Mouse (Mus musculus) right cerebral cortex, postnatal 14 days (tissue): Measurements from ENCODE around the gene Mad1l1.

Source experiments
- DNase-seq: peaks from one replicate; pipeline ENCODE4 v3.0.0; 2022

The Mad1l1 gene

GRCm38 (mm10) chr5:140324058-140324457 is 2.7 kb upstream of the Mad1l1 start:
- no peak for DNase-seq

DNA sequence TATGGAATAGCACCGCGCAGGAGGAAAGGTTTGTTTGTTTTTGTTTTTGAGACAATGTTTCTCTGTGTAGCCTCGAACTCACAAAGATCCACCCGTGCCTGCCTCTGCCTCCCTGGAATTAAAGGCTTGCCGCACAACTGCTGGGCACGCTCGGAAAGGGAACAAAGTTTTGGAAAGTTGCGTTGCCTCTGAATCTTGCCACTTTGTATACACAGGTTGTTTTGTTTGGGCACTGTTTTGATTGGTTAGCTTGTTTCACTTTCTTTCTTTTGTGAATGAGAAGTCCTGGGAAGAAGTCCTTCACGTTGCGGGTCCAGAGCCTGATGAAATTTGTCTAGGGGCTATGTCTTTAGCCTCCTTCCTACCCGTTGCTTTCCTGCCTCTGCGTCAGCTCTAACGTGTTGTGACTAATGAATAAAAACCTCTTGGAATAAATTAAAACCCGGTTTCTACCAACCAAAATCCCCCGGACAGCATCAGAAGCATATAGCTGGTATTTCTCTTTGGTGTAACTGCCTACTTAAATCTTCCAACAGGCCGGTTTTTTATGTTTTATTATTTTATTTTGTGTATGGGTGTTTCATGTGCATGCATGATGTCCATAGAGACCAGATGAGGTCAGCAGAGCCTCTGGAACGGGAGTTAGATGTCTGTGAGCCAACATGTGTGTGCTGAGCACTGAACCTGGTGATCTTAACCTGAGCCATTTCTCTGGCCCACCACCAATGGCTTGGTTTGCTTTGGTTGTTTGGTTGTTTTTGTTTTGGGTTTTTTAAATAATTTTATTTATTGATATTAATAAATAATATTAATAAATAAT is 614 bp upstream of the Mad1l1 start:
- no peak for DNase-seq

- DNase-seq, result no peak
Observed at GRCm38 (mm10) chr5:140316716-140317115, 4.6 kb downstream of the Mad1l1 start.

DNA sequence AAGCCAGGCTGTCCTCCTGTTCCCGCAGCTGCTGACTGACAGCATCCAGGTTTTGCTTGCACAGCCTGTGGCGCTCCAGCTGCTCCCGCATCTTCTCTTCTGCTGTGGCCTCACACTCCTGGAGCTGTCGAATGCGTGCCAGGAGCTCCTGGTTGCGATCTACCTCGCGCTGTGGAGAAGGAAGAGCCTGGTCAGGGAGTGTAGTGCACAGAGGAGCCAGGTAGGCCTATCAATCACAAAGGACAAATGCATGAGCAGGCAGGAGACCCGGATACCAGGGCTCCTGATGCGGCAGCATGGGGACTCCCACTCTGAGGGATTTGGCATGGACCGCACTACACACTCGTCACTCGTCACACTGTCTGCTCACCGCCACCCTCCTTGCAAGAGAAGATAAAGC is 13.8 kb downstream of the Mad1l1 start:
- DNase-seq, result no peak

GRCm38 (mm10) chr5:140306016-140306415 is 15.3 kb downstream of the Mad1l1 start:
- DNase-seq, result peak; percentile 25

GRCm38 (mm10) chr5:140298291-140298690 is 23.1 kb downstream of the Mad1l1 start:
- DNase-seq, result no peak

GRCm38 (mm10) chr5:140292152-140292551 is 29.2 kb downstream of the Mad1l1 start:
- peak; percentile 69 for DNase-seq

DNA sequence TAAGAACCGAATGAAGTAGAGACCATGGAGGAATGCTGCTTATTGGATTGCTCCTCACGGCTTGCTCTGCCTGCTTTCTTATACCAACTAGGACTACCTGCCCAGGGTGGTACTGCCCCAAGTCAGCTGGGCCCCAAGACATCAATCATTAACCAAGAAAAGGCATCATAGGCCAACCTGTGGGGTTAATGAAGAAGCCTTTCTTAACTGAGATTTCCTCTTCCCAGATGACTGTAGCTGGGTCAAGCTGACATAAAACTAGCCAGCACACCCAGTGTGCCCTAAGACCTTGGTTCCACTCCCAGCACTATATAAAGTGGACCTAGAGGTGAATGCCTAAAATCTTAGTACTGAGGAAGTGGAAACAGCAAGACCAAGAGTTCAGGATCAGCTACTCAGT is 32.2 kb downstream of the Mad1l1 start:
- DNase-seq, result no peak

GRCm38 (mm10) chr5:140288287-140288686 is 33.1 kb downstream of the Mad1l1 start:
- no peak for DNase-seq

GRCm38 (mm10) chr5:140284761-140285160 is 36.6 kb downstream of the Mad1l1 start:
- DNase-seq, result no peak

DNA sequence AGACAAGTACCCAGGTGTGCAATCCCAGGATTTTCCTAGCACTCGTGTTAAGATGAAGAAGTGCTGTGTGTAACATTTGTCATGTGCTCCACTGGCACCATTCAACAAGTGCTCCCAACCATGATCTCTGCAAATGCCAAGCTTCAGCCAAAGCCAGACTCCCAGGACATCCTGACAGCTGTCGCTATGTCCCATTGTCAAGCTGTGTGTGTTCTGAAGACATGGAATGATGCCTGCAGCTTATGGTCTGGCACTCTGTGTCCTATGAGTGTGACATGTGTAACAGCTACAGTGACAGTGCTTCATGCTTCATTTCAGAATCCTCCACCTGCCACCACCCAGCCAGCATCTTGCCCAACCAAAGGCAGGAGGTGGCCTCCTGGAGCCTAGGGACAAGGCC is 37.3 kb downstream of the Mad1l1 start:
- DNase-seq, result no peak

DNA sequence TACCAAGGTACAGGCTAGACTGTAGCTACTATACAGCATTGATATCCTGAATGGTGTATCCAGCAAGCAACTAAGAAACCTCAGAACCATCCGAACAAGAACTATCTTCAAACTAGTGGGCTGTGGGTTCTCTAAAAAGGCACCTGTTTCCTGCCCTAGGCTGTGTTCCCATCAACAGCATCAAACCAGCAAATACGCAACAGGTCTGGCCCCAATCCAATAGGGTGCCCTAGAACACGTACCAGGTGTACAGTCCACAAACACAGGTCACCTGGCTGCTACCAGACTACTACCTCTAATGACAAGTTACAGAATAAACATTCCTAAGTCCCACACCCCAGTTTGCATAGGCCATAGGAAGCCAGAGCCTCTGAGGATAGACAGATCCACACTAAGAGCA is 38.5 kb downstream of the Mad1l1 start:
- no peak for DNase-seq

- DNase-seq, result no peak
Observed at GRCm38 (mm10) chr5:140282376-140282775, 39.0 kb downstream of the Mad1l1 start.

DNA sequence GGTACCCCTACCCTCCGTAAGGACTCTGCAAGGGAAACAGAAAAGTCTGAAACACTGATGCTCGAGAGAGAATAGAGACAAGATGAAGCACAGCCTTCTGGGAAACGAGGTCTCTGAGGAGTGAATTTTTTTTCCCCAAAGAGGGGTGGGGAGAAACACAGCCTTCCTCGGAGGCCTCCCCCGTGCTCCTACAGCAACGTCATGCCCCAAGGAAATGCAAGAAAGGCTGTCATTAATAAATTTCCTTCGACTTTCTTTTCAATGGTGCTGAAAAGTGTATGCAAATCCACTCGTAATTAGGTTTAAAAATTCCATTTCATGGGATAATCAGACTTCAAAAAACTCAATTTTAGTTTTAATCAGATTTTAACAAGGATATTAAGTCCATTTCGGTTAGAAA is 41.1 kb downstream of the Mad1l1 start:
- DNase-seq, result no peak

- DNase-seq, result no peak
Observed at GRCm38 (mm10) chr5:140276779-140277178, 44.6 kb downstream of the Mad1l1 start.

DNA sequence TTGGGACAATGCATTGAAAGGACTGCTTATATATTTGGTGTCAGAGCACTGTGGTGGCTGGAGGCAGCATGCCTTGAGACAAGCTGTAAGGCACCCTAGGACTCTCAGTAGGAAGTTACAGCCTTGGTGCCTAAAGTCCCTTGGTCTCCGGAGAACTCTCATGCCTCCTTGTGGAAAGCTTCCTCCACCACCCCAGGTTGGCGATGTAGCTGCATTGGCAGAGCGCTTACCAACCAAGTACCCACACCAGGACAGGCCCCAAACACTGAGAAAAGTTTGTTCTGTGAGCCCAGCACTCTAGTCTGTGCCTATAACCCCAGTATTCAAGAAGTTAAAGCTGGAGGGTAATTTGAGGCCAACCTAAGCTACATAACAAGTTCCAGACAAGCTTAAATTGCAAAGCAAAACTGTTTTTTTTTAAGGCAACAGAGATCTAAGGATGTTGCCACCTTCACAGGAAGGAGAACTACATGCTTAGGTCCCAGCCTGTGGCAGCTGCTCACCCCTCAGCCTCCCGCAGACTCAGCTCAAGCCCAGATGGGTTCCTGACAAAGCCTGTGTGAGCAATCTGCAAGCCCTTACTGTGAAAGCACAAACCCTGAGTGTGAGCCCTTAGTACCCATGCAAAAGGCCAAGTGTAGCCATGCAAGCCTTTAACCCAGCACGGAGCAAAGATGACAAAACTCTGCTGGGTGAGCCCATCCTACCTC is 50.2 kb downstream of the Mad1l1 start:
- DNase-seq, result no peak

GRCm38 (mm10) chr5:140268396-140268795 is 53.0 kb downstream of the Mad1l1 start:
- no peak for DNase-seq

- no peak for DNase-seq
Observed at GRCm38 (mm10) chr5:140267061-140267460, 54.3 kb downstream of the Mad1l1 start.

DNA sequence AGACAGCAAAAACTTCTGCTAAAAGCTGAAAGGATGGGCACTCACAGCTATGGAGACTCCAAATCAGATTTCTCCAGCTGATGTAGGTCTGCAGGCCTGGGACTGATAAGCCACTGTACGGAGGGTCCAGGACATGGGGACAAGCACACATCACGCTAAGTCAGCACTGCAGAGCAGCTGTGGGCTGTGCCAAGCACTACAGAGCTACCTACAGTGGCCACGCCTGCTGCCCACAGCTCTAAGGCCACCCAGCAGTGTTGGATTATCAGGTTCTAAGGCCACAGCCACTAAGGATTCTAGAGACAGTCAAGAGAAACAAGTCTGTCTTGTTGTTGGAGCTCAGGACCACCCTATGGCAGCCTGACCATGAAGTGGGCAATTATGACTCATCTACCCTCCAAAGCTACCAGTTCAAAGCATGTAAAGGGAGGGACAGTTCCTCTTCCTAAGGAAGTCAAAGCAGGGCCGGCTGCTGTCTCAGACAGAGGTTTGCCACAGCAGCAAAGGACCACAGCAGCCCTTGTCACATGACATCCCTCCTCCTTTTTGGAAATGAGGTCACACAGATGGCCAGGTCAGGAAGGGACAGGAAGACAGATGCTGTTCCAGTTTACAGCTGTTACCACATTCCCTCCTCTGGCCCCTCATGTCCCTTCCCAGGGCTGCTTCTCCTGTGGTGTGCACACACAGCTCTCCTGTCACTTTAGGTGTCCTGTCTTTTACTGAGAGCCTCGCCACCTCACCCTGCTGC is 56.4 kb downstream of the Mad1l1 start:
- no peak for DNase-seq

GRCm38 (mm10) chr5:140263754-140264749 is 57.3 kb downstream of the Mad1l1 start:
- no peak for DNase-seq

- no peak for DNase-seq
Observed at GRCm38 (mm10) chr5:140262401-140262800, 59.0 kb downstream of the Mad1l1 start.

DNA sequence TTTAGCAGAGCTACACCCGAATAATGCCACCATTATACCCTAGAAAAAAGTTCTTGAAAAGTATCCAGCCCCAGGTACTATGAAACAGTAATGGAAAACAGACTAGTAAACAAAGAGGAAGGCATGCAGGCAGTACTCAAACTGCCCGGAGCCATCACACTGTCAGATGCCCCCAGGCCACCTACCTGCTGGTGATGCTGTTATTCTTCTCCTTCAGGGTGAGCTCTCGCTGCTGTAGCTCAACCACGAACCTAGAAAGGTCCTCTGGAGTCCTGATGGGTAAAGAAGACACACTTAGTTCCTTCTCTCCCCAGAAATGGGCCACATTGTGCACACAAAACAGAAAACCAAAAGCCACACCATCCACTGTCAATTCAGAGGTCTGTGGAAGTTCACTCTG is 60.0 kb downstream of the Mad1l1 start:
- no peak for DNase-seq
